Mouse (Mus musculus): ENCODE results near the gene Macrod2.
A peak's percentile ranks its signal among the peaks of the same experiment; 100 is the strongest.

Macrod2 gene

GRCm38 (mm10) chr2:141522081-141522480, 1127.0 kb downstream of the Macrod2 start:
- no peak for DNase-seq

- DNase-seq: no peak
These were observed 1150.8 kb downstream of the Macrod2 start for GRCm38 (mm10) chr2:141545877-141546276.

- no peak for DNase-seq
These were observed 1156.6 kb downstream of the Macrod2 start for GRCm38 (mm10) chr2:141551701-141552100.

- DNase-seq: no peak
These were observed 1161.6 kb downstream of the Macrod2 start for GRCm38 (mm10) chr2:141556747-141557146.

- DNase-seq: no peak
These were observed 1163.2 kb downstream of the Macrod2 start for GRCm38 (mm10) chr2:141558242-141558827.

GRCm38 (mm10) chr2:141565986-141566385, 1170.9 kb downstream of the Macrod2 start:
- no peak for DNase-seq

GRCm38 (mm10) chr2:141571360-141571759, 1176.3 kb downstream of the Macrod2 start:
- DNase-seq: no peak

- DNase-seq: no peak
These were observed 1183.1 kb downstream of the Macrod2 start for GRCm38 (mm10) chr2:141578206-141578605.

GRCm38 (mm10) chr2:141582431-141582830, 1187.3 kb downstream of the Macrod2 start:
- DNase-seq: no peak

- DNase-seq: peak; percentile 26
These were observed 1187.8 kb downstream of the Macrod2 start for GRCm38 (mm10) chr2:141582933-141583332.

GRCm38 (mm10) chr2:141587290-141587689, 1192.2 kb downstream of the Macrod2 start:
- no peak for DNase-seq

- DNase-seq: no peak
These were observed 1196.2 kb downstream of the Macrod2 start for GRCm38 (mm10) chr2:141591326-141591725.

- DNase-seq: peak; percentile 50
These were observed 1199.7 kb downstream of the Macrod2 start for GRCm38 (mm10) chr2:141594811-141595210.

- no peak for DNase-seq
These were observed 1222.6 kb downstream of the Macrod2 start for GRCm38 (mm10) chr2:141617721-141618120.

GRCm38 (mm10) chr2:141618257-141618656, 1223.1 kb downstream of the Macrod2 start:
- DNase-seq: peak; percentile 93

- DNase-seq: no peak
These were observed 1268.9 kb downstream of the Macrod2 start for GRCm38 (mm10) chr2:141664051-141664450.

GRCm38 (mm10) chr2:141672814-141673213, 1277.7 kb downstream of the Macrod2 start:
- no peak for DNase-seq

- DNase-seq: no peak
These were observed 1278.3 kb downstream of the Macrod2 start for GRCm38 (mm10) chr2:141673405-141673804.

- DNase-seq: no peak
These were observed 1302.4 kb downstream of the Macrod2 start for GRCm38 (mm10) chr2:141697541-141697940.

- peak; percentile 46 for DNase-seq
These were observed 1303.2 kb downstream of the Macrod2 start for GRCm38 (mm10) chr2:141698320-141698719.

GRCm38 (mm10) chr2:141700759-141701452, 1305.8 kb downstream of the Macrod2 start:
- DNase-seq: no peak

GRCm38 (mm10) chr2:141711785-141712184, 1316.7 kb downstream of the Macrod2 start:
- no peak for DNase-seq

- no peak for DNase-seq
These were observed 1317.2 kb downstream of the Macrod2 start for GRCm38 (mm10) chr2:141712265-141712664.

GRCm38 (mm10) chr2:141715061-141715460, 1320.0 kb downstream of the Macrod2 start:
- DNase-seq: no peak

GRCm38 (mm10) chr2:141722531-141722930, 1327.4 kb downstream of the Macrod2 start:
- DNase-seq: peak; percentile 12

Measured in cerebellum, adult 9-10 months (tissue).